Mouse (Mus musculus): ENCODE results near the gene Oxld1.

Oxld1 gene

GRCm38 (mm10) chr11:120458847-120459597 is 1.2 kb upstream of the Oxld1 start:
- Histone ChIP-seq H3K36me3 (ENCODE audit: control insufficient read depth, insufficient read depth, low read length, poor library complexity, severe bottlenecking) (peaks cover 4% of the 10 kb centered on the region), H3K27me3 (ENCODE audit: control insufficient read depth, insufficient read depth, low read length, poor library complexity, severe bottlenecking) (no peaks in the 10 kb centered on the region)
- no peak for DNase-seq (ENCODE audit: low read depth, low spot score)

- H3K27me3 ChIP-seq (ENCODE audit: control insufficient read depth, insufficient read depth, low read length, poor library complexity, severe bottlenecking), result no peaks in the 10 kb centered on the region
- DNase-seq (ENCODE audit: low read depth, low spot score), result no peak
- peaks cover 2% of the 10 kb centered on the region for H3K36me3 ChIP-seq (ENCODE audit: control insufficient read depth, insufficient read depth, low read length, poor library complexity, severe bottlenecking)
Observed at GRCm38 (mm10) chr11:120457370-120457769, 498 bp downstream of the Oxld1 start.

- no peaks in the 10 kb centered on the region for H3K27me3 ChIP-seq (ENCODE audit: control insufficient read depth, insufficient read depth, low read length, poor library complexity, severe bottlenecking)
- no peaks in the 10 kb centered on the region for H3K36me3 ChIP-seq (ENCODE audit: control insufficient read depth, insufficient read depth, low read length, poor library complexity, severe bottlenecking)
- DNase-seq (ENCODE audit: low read depth, low spot score), result no peak
Observed at GRCm38 (mm10) chr11:120455413-120455812, 2.5 kb downstream of the Oxld1 start.

- Histone ChIP-seq H3K27me3 (ENCODE audit: control insufficient read depth, insufficient read depth, low read length, poor library complexity, severe bottlenecking) (no peaks in the 10 kb centered on the region), H3K36me3 (ENCODE audit: control insufficient read depth, insufficient read depth, low read length, poor library complexity, severe bottlenecking) (no peaks in the 10 kb centered on the region)
- no peak for DNase-seq (ENCODE audit: low read depth, low spot score)
Observed at GRCm38 (mm10) chr11:120454965-120455364, 2.9 kb downstream of the Oxld1 start.

- Histone ChIP-seq H3K27me3 (ENCODE audit: control insufficient read depth, insufficient read depth, low read length, poor library complexity, severe bottlenecking) (no peaks in the 10 kb centered on the region), H3K36me3 (ENCODE audit: control insufficient read depth, insufficient read depth, low read length, poor library complexity, severe bottlenecking) (no peaks in the 10 kb centered on the region)
- DNase-seq (ENCODE audit: low read depth, low spot score), result no peak
Observed at GRCm38 (mm10) chr11:120453306-120453705, 4.6 kb downstream of the Oxld1 start, which contains the start of gene Pde6g. Gene Pde6g (minus strand): TSS chr11:120453500.

GRCm38 (mm10) chr11:120452246-120452645 is 5.6 kb downstream of the Oxld1 start:
- Histone ChIP-seq H3K36me3 (ENCODE audit: control insufficient read depth, insufficient read depth, low read length, poor library complexity, severe bottlenecking) (no peaks in the 10 kb centered on the region), H3K27me3 (ENCODE audit: control insufficient read depth, insufficient read depth, low read length, poor library complexity, severe bottlenecking) (no peaks in the 10 kb centered on the region)
- DNase-seq (ENCODE audit: low read depth, low spot score), result no peak

- no peak for DNase-seq (ENCODE audit: low read depth, low spot score)
- H3K27me3 ChIP-seq (ENCODE audit: control insufficient read depth, insufficient read depth, low read length, poor library complexity, severe bottlenecking), result no peaks in the 10 kb centered on the region
- no peaks in the 10 kb centered on the region for H3K36me3 ChIP-seq (ENCODE audit: control insufficient read depth, insufficient read depth, low read length, poor library complexity, severe bottlenecking)
Observed at GRCm38 (mm10) chr11:120447179-120447578, 10.7 kb downstream of the Oxld1 start.

GRCm38 (mm10) chr11:120445475-120445874 is 12.4 kb downstream of the Oxld1 start:
- Histone ChIP-seq H3K27me3 (ENCODE audit: control insufficient read depth, insufficient read depth, low read length, poor library complexity, severe bottlenecking) (no peaks in the 10 kb centered on the region), H3K36me3 (ENCODE audit: control insufficient read depth, insufficient read depth, low read length, poor library complexity, severe bottlenecking) (no peaks in the 10 kb centered on the region)
- no peak for DNase-seq (ENCODE audit: low read depth, low spot score)

- H3K36me3 ChIP-seq (ENCODE audit: control insufficient read depth, insufficient read depth, low read length, poor library complexity, severe bottlenecking), result no peaks in the 10 kb centered on the region
- DNase-seq (ENCODE audit: low read depth, low spot score), result no peak
- no peaks in the 10 kb centered on the region for H3K27me3 ChIP-seq (ENCODE audit: control insufficient read depth, insufficient read depth, low read length, poor library complexity, severe bottlenecking)
Observed at GRCm38 (mm10) chr11:120444106-120444505, 13.8 kb downstream of the Oxld1 start.

- Histone ChIP-seq H3K27me3 (ENCODE audit: control insufficient read depth, insufficient read depth, low read length, poor library complexity, severe bottlenecking) (no peaks in the 10 kb centered on the region), H3K36me3 (ENCODE audit: control insufficient read depth, insufficient read depth, low read length, poor library complexity, severe bottlenecking) (no peaks in the 10 kb centered on the region)
- DNase-seq (ENCODE audit: low read depth, low spot score), result no peak
Observed at GRCm38 (mm10) chr11:120442765-120443280, 15.0 kb downstream of the Oxld1 start.

- no peaks in the 10 kb centered on the region for H3K36me3 ChIP-seq (ENCODE audit: control insufficient read depth, insufficient read depth, low read length, poor library complexity, severe bottlenecking)
- H3K27me3 ChIP-seq (ENCODE audit: control insufficient read depth, insufficient read depth, low read length, poor library complexity, severe bottlenecking), result no peaks in the 10 kb centered on the region
- no peak for DNase-seq (ENCODE audit: low read depth, low spot score)
Observed at GRCm38 (mm10) chr11:120442344-120442743, 15.5 kb downstream of the Oxld1 start, which contains the start of gene Tspan10. Gene Tspan10 (plus strand): TSS chr11:120442644.

GRCm38 (mm10) chr11:120437857-120438385 is 19.9 kb downstream of the Oxld1 start:
- no peak for DNase-seq (ENCODE audit: low read depth, low spot score)
- Histone ChIP-seq H3K36me3 (ENCODE audit: control insufficient read depth, insufficient read depth, low read length, poor library complexity, severe bottlenecking) (no peaks in the 10 kb centered on the region), H3K27me3 (ENCODE audit: control insufficient read depth, insufficient read depth, low read length, poor library complexity, severe bottlenecking) (no peaks in the 10 kb centered on the region)

GRCm38 (mm10) chr11:120437152-120437856 is 20.6 kb downstream of the Oxld1 start, which contains the start of gene Nploc4:
Gene Nploc4 (minus strand): TSS chr11:120437708.
- peak; percentile 89 for DNase-seq (ENCODE audit: low read depth, low spot score)
- Histone ChIP-seq H3K27me3 (ENCODE audit: control insufficient read depth, insufficient read depth, low read length, poor library complexity, severe bottlenecking) (no peaks in the 10 kb centered on the region), H3K36me3 (ENCODE audit: control insufficient read depth, insufficient read depth, low read length, poor library complexity, severe bottlenecking) (peaks cover 2% of the 10 kb centered on the region; the same call in 1 of the 2 replicates)

- DNase-seq (ENCODE audit: low read depth, low spot score), result no peak
- peaks cover 13% of the 10 kb centered on the region for H3K36me3 ChIP-seq (ENCODE audit: control insufficient read depth, insufficient read depth, low read length, poor library complexity, severe bottlenecking)
- H3K27me3 ChIP-seq (ENCODE audit: control insufficient read depth, insufficient read depth, low read length, poor library complexity, severe bottlenecking), result no peaks in the 10 kb centered on the region
Observed at GRCm38 (mm10) chr11:120426727-120427126, 31.1 kb downstream of the Oxld1 start.

Data from splenic B cell, adult 2 months (primary cell).